Mouse (Mus musculus): ENCODE results near the gene Vmn2r74.

Gene Vmn2r74

DNA sequence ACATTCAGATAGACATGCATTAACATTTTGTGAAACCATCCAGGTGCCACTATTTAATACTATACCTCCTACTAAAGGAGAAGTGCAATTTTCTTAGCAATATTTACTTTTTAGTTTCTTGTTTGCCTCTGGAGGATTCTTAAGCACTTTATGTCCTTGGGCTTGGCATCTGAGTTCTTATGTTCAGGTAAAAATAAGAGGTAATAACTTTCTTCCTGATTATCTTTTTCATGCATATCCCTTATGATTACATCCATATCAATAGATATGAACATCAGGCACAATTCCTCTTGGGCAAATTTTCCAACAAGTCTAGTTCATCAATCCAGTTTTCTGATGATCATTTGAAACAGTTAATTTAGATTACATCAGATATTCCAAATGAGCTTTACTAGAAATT is at the start of gene Vmn2r74:
Gene Vmn2r74, minus strand, starts transcription at position 101 of the 400 bp plus-strand sequence.
- Histone ChIP-seq H3K36me3 (ENCODE audit: insufficient read depth, low read length) (no peaks in the 10 kb centered on the region), H3K4me1 (replicated peaks; ENCODE audit: low read depth, low read length) (no peaks in the 10 kb centered on the region), H3K4me3 (replicated peaks; ENCODE audit: low read length) (no peak within 1 kb of the TSS), H3K9me3 (ENCODE audit: low read length) (no peaks in the 10 kb centered on the region), H3K27me3 (ENCODE audit: insufficient read depth, low read length) (no peaks in the 10 kb centered on the region)
- TF ChIP-seq NANOG (IDR thresholded peaks at IDR 0.05; ENCODE audit: borderline replicate concordance, low read length) (no peak), POU5F1 (IDR thresholded peaks at IDR 0.05; ENCODE audit: borderline replicate concordance, low read length) (no peak), CTCF (conservative IDR thresholded peaks at IDR 0.05; ENCODE audit: low read length) (no peak)

DNA sequence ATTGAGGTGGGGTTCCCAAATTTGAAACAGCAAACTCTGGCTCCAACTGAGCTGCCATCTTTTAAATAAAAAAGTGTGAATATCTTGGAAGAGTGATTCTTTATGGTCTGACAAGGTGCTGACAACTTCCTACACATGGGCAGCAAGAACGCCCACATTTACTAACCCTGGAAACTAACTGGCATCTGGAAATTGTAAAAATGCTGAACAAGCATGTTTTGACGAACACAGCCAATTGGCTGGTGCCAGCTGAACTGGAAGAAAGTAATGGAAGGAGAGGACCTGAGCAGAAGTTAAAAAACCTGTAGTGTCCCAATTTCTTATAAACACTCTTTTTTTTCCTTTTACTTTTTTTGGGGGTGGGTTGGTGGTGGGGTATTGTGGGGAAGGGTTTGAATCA is 46.1 kb upstream of the Vmn2r74 start:
- TF ChIP-seq POU5F1 (IDR thresholded peaks at IDR 0.05; ENCODE audit: borderline replicate concordance, low read length) (no peak), NANOG (IDR thresholded peaks at IDR 0.05; ENCODE audit: borderline replicate concordance, low read length) (no peak), CTCF (conservative IDR thresholded peaks at IDR 0.05; ENCODE audit: low read length) (no peak)
- Histone ChIP-seq H3K27me3 (ENCODE audit: insufficient read depth, low read length) (no peaks in the 10 kb centered on the region), H3K4me3 (replicated peaks; ENCODE audit: low read length) (no peak overlapping the region), H3K4me1 (replicated peaks; ENCODE audit: low read depth, low read length) (no peaks in the 10 kb centered on the region), H3K9me3 (ENCODE audit: low read length) (peaks cover 88% of the 10 kb centered on the region), H3K36me3 (ENCODE audit: insufficient read depth, low read length) (no peaks in the 10 kb centered on the region)
